Mouse (Mus musculus) hindbrain, embryonic 15.5 days (tissue): ENCODE data around the gene Map4k5. TPM values are rescaled to one million over a fixed set of nuclear protein-coding genes. Genes with fewer than 3 reads are reported as not detected.
A peak's percentile ranks its signal among the peaks of the same experiment; 100 is the strongest.

Experiments used
- ATAC-seq: fragments of 200-750 bp; cut with Nextera tagmentation; 2 replicates; pipeline ENCODE4 v1.8.0; 2017; ENCODE audit warnings: low read depth, moderate number of reproducible peaks, moderate TSS enrichment; ENCODE audit not compliant: low FRiP score
- H3K27ac ChIP-seq: fragments of 300-500 bp; sonication (generic); replicated peaks from 2 replicates; pipeline ENCODE4 v1.5.1; 2015; ENCODE audit warnings: mild to moderate bottlenecking, inconsistent platforms
- H3K27me3 ChIP-seq: fragments of 300-500 bp; sonication (generic); 2 replicates; pipeline ENCODE4 v1.6.1; 2015; ENCODE audit warnings: control low read depth, inconsistent platforms
- H3K36me3 ChIP-seq: fragments of 300-500 bp; sonication (generic); 2 replicates; pipeline ENCODE4 v1.6.1; 2015; ENCODE audit warnings: control low read depth, inconsistent platforms
- H3K4me1 ChIP-seq: fragments of 300-500 bp; sonication (generic); replicated peaks from 2 replicates; pipeline ENCODE4 v1.6.1; 2015; ENCODE audit warnings: control low read depth, inconsistent platforms
- H3K4me2 ChIP-seq: fragments of 300-500 bp; sonication (generic); 2 replicates; pipeline ENCODE4 v1.6.1; 2015; ENCODE audit warnings: moderate library complexity, mild to moderate bottlenecking, inconsistent platforms
- H3K4me3 ChIP-seq: fragments of 300-500 bp; sonication (generic); 2 replicates; pipeline ENCODE4 v1.5.1; 2015; ENCODE audit warnings: mild to moderate bottlenecking, inconsistent platforms
- H3K9ac ChIP-seq: fragments of 300-500 bp; sonication (generic); 2 replicates; pipeline ENCODE4 v1.6.1; 2015; ENCODE audit warnings: inconsistent platforms
- H3K9me3 ChIP-seq: fragments of 300-500 bp; sonication (generic); 2 replicates; pipeline ENCODE4 v1.6.1; 2016; ENCODE audit warnings: control low read depth, inconsistent platforms
- WGBS: fragments of 180-500 bp; shearing (Covaris S2); methylation state at CpG from one replicate; pipeline ENCODE4 v1.1.7; 2015; 5-methylcytosine and 5-hydroxymethylcytosine counted together
- polyA plus RNA-seq: library from polyadenylated mRNA; unstranded; fragments of >200 nt; fragmentation: Nextera tagmentation; extraction: Ambion mirVana; gene quantifications from 2 replicates; pipeline ENCODE4 v1.2.1, GENCODE M21; 2015

Map4k5 gene
- polyA plus RNA-seq = 26.5 and 26.6 TPM in 2 replicates

- H3K9me3 ChIP-seq = no peaks in the 10 kb centered on the region
- H3K4me3 ChIP-seq = peak within 1 kb of the TSS; percentile 65
- H3K9ac ChIP-seq = peak within 1 kb of the TSS; percentile 91
- no peaks in the 10 kb centered on the region for H3K27me3 ChIP-seq
- peak within 1 kb of the TSS; percentile 72 for H3K4me2 ChIP-seq
- WGBS = under 1% methylated on average over 108 of the region's 118 CpGs
- H3K36me3 ChIP-seq = no peaks in the 10 kb centered on the region
- peak within 1 kb of the TSS; percentile 91 for H3K27ac ChIP-seq
- ATAC-seq = peak; percentile 96
- peaks cover 40% of the 10 kb centered on the region for H3K4me1 ChIP-seq
These were observed at the start of gene Map4k5, which contains the start of gene Atl1 for GRCm38 (mm10) chr12:69892371-69893251. Gene Map4k5, minus strand, starts transcription at chr12:69893200. Gene Atl1, plus strand, starts transcription at chr12:69892614.

- 65% methylated on average over 1 of the region's 1 CpGs for WGBS
- peaks cover 58% of the 10 kb centered on the region for H3K36me3 ChIP-seq
These were observed 48.8 kb upstream of the Map4k5 start for GRCm38 (mm10) chr12:69941655-69942329.

GRCm38 (mm10) chr12:69939291-69939690 is 46.3 kb upstream of the Map4k5 start:
- Histone ChIP-seq H3K4me2 (no peak overlapping the region), H3K27ac (no peak overlapping the region), H3K4me3 (no peak overlapping the region), H3K9me3 (no peaks in the 10 kb centered on the region), H3K9ac (no peak overlapping the region), H3K27me3 (no peaks in the 10 kb centered on the region), H3K4me1 (no peaks in the 10 kb centered on the region), H3K36me3 (peaks cover 66% of the 10 kb centered on the region)
- 69% methylated on average over 2 of the region's 2 CpGs for whole genome bisulfite sequencing
- no peak for ATAC-seq

More at GRCm38 (mm10) chr12:69941655-69942329, 48.8 kb upstream of the Map4k5 start:
- no peak for ATAC-seq
- Histone ChIP-seq H3K27me3 (no peaks in the 10 kb centered on the region), H3K9me3 (no peaks in the 10 kb centered on the region), H3K4me1 (no peaks in the 10 kb centered on the region), H3K4me3 (no peak overlapping the region), H3K4me2 (no peak overlapping the region), H3K27ac (no peak overlapping the region), H3K9ac (no peak overlapping the region)

GRCm38 (mm10) chr12:69937731-69938130 is 44.7 kb upstream of the Map4k5 start:
- Histone ChIP-seq H3K36me3 (peaks cover 63% of the 10 kb centered on the region), H3K27me3 (no peaks in the 10 kb centered on the region), H3K9me3 (no peaks in the 10 kb centered on the region), H3K4me1 (no peaks in the 10 kb centered on the region), H3K4me2 (no peak overlapping the region), H3K9ac (no peak overlapping the region), H3K27ac (no peak overlapping the region), H3K4me3 (no peak overlapping the region)
- WGBS = 54% methylated on average over 5 of the region's 5 CpGs
- ATAC-seq = no peak

- ATAC-seq = no peak
- H3K36me3 ChIP-seq = peaks cover 22% of the 10 kb centered on the region
- no peak overlapping the region for H3K4me3 ChIP-seq
- no peak overlapping the region for H3K4me2 ChIP-seq
- no peak overlapping the region for H3K27ac ChIP-seq
- WGBS = 55% methylated on average over 7 of the region's 7 CpGs
- no peak overlapping the region for H3K9ac ChIP-seq
- H3K27me3 ChIP-seq = no peaks in the 10 kb centered on the region
- H3K9me3 ChIP-seq = no peaks in the 10 kb centered on the region
- H3K4me1 ChIP-seq = no peaks in the 10 kb centered on the region
These were observed 33.7 kb upstream of the Map4k5 start for GRCm38 (mm10) chr12:69926716-69927115.

GRCm38 (mm10) chr12:69924012-69924411 is 31.0 kb upstream of the Map4k5 start:
- Histone ChIP-seq H3K9ac (no peak overlapping the region), H3K36me3 (peaks cover 5% of the 10 kb centered on the region), H3K4me3 (no peak overlapping the region), H3K4me1 (no peaks in the 10 kb centered on the region), H3K27ac (no peak overlapping the region), H3K27me3 (no peaks in the 10 kb centered on the region), H3K4me2 (no peak overlapping the region), H3K9me3 (no peaks in the 10 kb centered on the region)
- ATAC-seq = no peak
- WGBS = 15% methylated on average over 5 of the region's 5 CpGs

- H3K4me2 ChIP-seq = no peak overlapping the region
- H3K27me3 ChIP-seq = no peaks in the 10 kb centered on the region
- H3K4me3 ChIP-seq = no peak overlapping the region
- H3K9ac ChIP-seq = no peak overlapping the region
- no peak for ATAC-seq
- no peaks in the 10 kb centered on the region for H3K9me3 ChIP-seq
- no peaks in the 10 kb centered on the region for H3K4me1 ChIP-seq
- 69% methylated on average over 3 of the region's 3 CpGs for WGBS
- H3K36me3 ChIP-seq = peaks cover 5% of the 10 kb centered on the region; the same call in 1 of the 2 replicates
- no peak overlapping the region for H3K27ac ChIP-seq
These were observed 30.6 kb upstream of the Map4k5 start for GRCm38 (mm10) chr12:69923603-69924002.

- Histone ChIP-seq H3K27me3 (no peaks in the 10 kb centered on the region), H3K4me1 (no peaks in the 10 kb centered on the region), H3K4me3 (no peak overlapping the region), H3K9me3 (no peaks in the 10 kb centered on the region), H3K27ac (no peak overlapping the region), H3K9ac (no peak overlapping the region), H3K4me2 (no peak overlapping the region), H3K36me3 (peaks cover 5% of the 10 kb centered on the region; the same call in 1 of the 2 replicates)
- no peak for ATAC-seq
- 85% methylated on average over 3 of the region's 3 CpGs for WGBS
These were observed 30.1 kb upstream of the Map4k5 start for GRCm38 (mm10) chr12:69923128-69923527.

- H3K9me3 ChIP-seq = no peaks in the 10 kb centered on the region
- no peak overlapping the region for H3K4me2 ChIP-seq
- H3K27me3 ChIP-seq = no peaks in the 10 kb centered on the region
- WGBS = 81% methylated on average over 1 of the region's 1 CpGs
- no peaks in the 10 kb centered on the region for H3K36me3 ChIP-seq
- no peaks in the 10 kb centered on the region for H3K4me1 ChIP-seq
- no peak overlapping the region for H3K4me3 ChIP-seq
- no peak for ATAC-seq
- H3K27ac ChIP-seq = no peak overlapping the region
- H3K9ac ChIP-seq = no peak overlapping the region
These were observed 29.1 kb upstream of the Map4k5 start for GRCm38 (mm10) chr12:69922099-69922498.

- H3K27me3 ChIP-seq = no peaks in the 10 kb centered on the region
- no peak for ATAC-seq
- H3K36me3 ChIP-seq = no peaks in the 10 kb centered on the region
- H3K9me3 ChIP-seq = no peaks in the 10 kb centered on the region
- no peaks in the 10 kb centered on the region for H3K4me1 ChIP-seq
- H3K27ac ChIP-seq = no peak overlapping the region
- H3K4me2 ChIP-seq = no peak overlapping the region
- no peak overlapping the region for H3K9ac ChIP-seq
- no peak overlapping the region for H3K4me3 ChIP-seq
- 82% methylated on average over 2 of the region's 2 CpGs for WGBS
These were observed 24.9 kb upstream of the Map4k5 start for GRCm38 (mm10) chr12:69917870-69918269.

- ATAC-seq = no peak
- no peaks in the 10 kb centered on the region for H3K27me3 ChIP-seq
- H3K4me2 ChIP-seq = no peak overlapping the region
- H3K4me1 ChIP-seq = peaks cover 12% of the 10 kb centered on the region
- H3K4me3 ChIP-seq = no peak overlapping the region
- H3K9me3 ChIP-seq = no peaks in the 10 kb centered on the region
- 88% methylated on average over 7 of the region's 7 CpGs for WGBS
- H3K9ac ChIP-seq = no peak overlapping the region
- H3K36me3 ChIP-seq = no peaks in the 10 kb centered on the region
- H3K27ac ChIP-seq = no peak overlapping the region
These were observed 19.7 kb upstream of the Map4k5 start for GRCm38 (mm10) chr12:69912737-69913136.

- WGBS = 87% methylated on average over 7 of the region's 7 CpGs
- ATAC-seq = no peak
- Histone ChIP-seq H3K36me3 (no peaks in the 10 kb centered on the region), H3K4me1 (peaks cover 19% of the 10 kb centered on the region), H3K27me3 (no peaks in the 10 kb centered on the region), H3K27ac (no peak overlapping the region), H3K4me3 (no peak overlapping the region), H3K4me2 (no peak overlapping the region), H3K9me3 (no peaks in the 10 kb centered on the region), H3K9ac (no peak overlapping the region)
These were observed 18.9 kb upstream of the Map4k5 start for GRCm38 (mm10) chr12:69911906-69912305.
